Mouse (Mus musculus) limb, embryonic 14.5 days (tissue): Measurements from ENCODE around the gene Maml2. TPM values are rescaled to one million over a fixed set of nuclear protein-coding genes. Genes with fewer than 3 reads are reported as not detected.

Source experiments
- ATAC-seq: fragments of 200-750 bp; cut with Nextera tagmentation; 2 replicates; pipeline ENCODE4 v1.8.0; 2017; ENCODE audit warnings: low read depth, moderate number of reproducible peaks, moderate TSS enrichment; ENCODE audit not compliant: low FRiP score
- DNase-seq: peaks from one replicate; pipeline ENCODE4 v3.0.0-alpha.2; 2015; ENCODE audit warnings: low spot score
- H3K27ac ChIP-seq: fragments of 300-500 bp; sonication (generic); replicated peaks from 2 replicates; pipeline ENCODE4 v1.5.1; 2014; ENCODE audit warnings: low read depth, mild to moderate bottlenecking, low read length, moderate library complexity, mixed read lengths
- H3K27me3 ChIP-seq: fragments of 300-500 bp; sonication (generic); 2 replicates; pipeline ENCODE4 v1.6.1; 2014; ENCODE audit warnings: low read length, mixed read lengths; ENCODE audit not compliant: control insufficient read depth, insufficient read depth
- H3K36me3 ChIP-seq: fragments of 300-500 bp; sonication (generic); 2 replicates; pipeline ENCODE4 v1.6.1; 2014; ENCODE audit warnings: mild to moderate bottlenecking, low read length, moderate library complexity, mixed read lengths; ENCODE audit not compliant: control insufficient read depth, insufficient read depth
- H3K4me1 ChIP-seq: fragments of 300-500 bp; sonication (generic); 2 replicates; pipeline ENCODE4 v1.6.1; 2014; ENCODE audit warnings: antibody characterized with exemption, low read length, mixed read lengths; ENCODE audit not compliant: control insufficient read depth, insufficient read depth
- H3K4me2 ChIP-seq: fragments of 300-500 bp; sonication (generic); replicated peaks from 2 replicates; pipeline ENCODE4 v1.6.1; 2014; ENCODE audit warnings: low read depth, mild to moderate bottlenecking, low read length, moderate library complexity; ENCODE audit not compliant: severe bottlenecking
- H3K4me3 ChIP-seq: fragments of 300-500 bp; sonication (generic); replicated peaks from 2 replicates; pipeline ENCODE4 v1.5.1; 2014; ENCODE audit warnings: low read length
- H3K9ac ChIP-seq: fragments of 300-500 bp; sonication (generic); 2 replicates; pipeline ENCODE4 v1.6.1; 2014; ENCODE audit warnings: mild to moderate bottlenecking, low read depth, low read length, moderate library complexity; ENCODE audit not compliant: severe bottlenecking
- H3K9me3 ChIP-seq: fragments of 300-500 bp; sonication (generic); 2 replicates; pipeline ENCODE4 v1.6.1; 2016; ENCODE audit warnings: low read length; ENCODE audit not compliant: control insufficient read depth
- POLR2A ChIP-seq: fragments of 200-500 bp; IDR thresholded peaks from 2 replicates; pipeline ENCODE4 v1.8.0; 2012; ENCODE audit warnings: inconsistent platforms, mild to moderate bottlenecking, moderate library complexity, borderline replicate concordance; ENCODE audit not compliant: insufficient read depth, insufficient read length; ENCODE audit errors: extremely low read depth
- WGBS: fragments of 180-500 bp; shearing (Covaris S2); extraction: QIAGEN DNeasy Blood & Tissue Kit; methylation state at CpG from one replicate; pipeline ENCODE4 v1.1.7; 2014; 5-methylcytosine and 5-hydroxymethylcytosine counted together
- polyA plus RNA-seq, 2 experiments: library from polyadenylated mRNA; depleted of rRNA in 1 of 2; stranded (reverse) in 1 of 2; unstranded in 1 of 2; fragments of >200 nt; fragmentation: Nextera tagmentation in 1 of 2; extraction: Ambion mirVana in 1 of 2; gene quantifications; 2 replicates each; pipeline versions ENCODE4 v1.2.1 to v1.2.3; 2012 to 2014

The Maml2 gene
- polyA plus RNA-seq, 2 experiments = 9.9 to 10.7 TPM

GRCm38 (mm10) chr9:13623892-13624422 lies 326.2 kb downstream of the Maml2 start:
- H3K9ac ChIP-seq = no peak overlapping the region
- H3K4me1 ChIP-seq = no peaks in the 10 kb centered on the region
- no peak overlapping the region for H3K4me2 ChIP-seq
- H3K36me3 ChIP-seq = peaks cover 9% of the 10 kb centered on the region; the same call in 1 of the 2 replicates
- no peak for TF ChIP-seq POLR2A
- H3K9me3 ChIP-seq = no peaks in the 10 kb centered on the region
- 94% methylated on average over 3 of the region's 3 CpGs for WGBS
- H3K27ac ChIP-seq = no peak overlapping the region
- H3K27me3 ChIP-seq = no peaks in the 10 kb centered on the region
- no peak overlapping the region for H3K4me3 ChIP-seq
- DNase-seq (no peak), ATAC-seq (no peak)

- no peak overlapping the region for H3K4me2 ChIP-seq
- no peak for DNase-seq
- H3K4me3 ChIP-seq = no peak overlapping the region
- peaks cover 9% of the 10 kb centered on the region; the same call in 1 of the 2 replicates for H3K36me3 ChIP-seq
- no peak overlapping the region for H3K27ac ChIP-seq
- no peak for TF ChIP-seq POLR2A
- no peak for ATAC-seq
- 86% methylated on average over 1 of the region's 1 CpGs for WGBS
- H3K9ac ChIP-seq = no peak overlapping the region
- H3K27me3 ChIP-seq = no peaks in the 10 kb centered on the region
- no peaks in the 10 kb centered on the region for H3K4me1 ChIP-seq
- H3K9me3 ChIP-seq = no peaks in the 10 kb centered on the region
Measured at GRCm38 (mm10) chr9:13624780-13625179, 327.0 kb downstream of the Maml2 start.

- ATAC-seq = no peak
- peaks cover 9% of the 10 kb centered on the region; the same call in 1 of the 2 replicates for H3K36me3 ChIP-seq
- H3K9me3 ChIP-seq = no peaks in the 10 kb centered on the region
- TF ChIP-seq POLR2A = no peak
- H3K4me3 ChIP-seq = no peak overlapping the region
- DNase-seq = no peak
- no peak overlapping the region for H3K4me2 ChIP-seq
- no peaks in the 10 kb centered on the region for H3K4me1 ChIP-seq
- no peak overlapping the region for H3K27ac ChIP-seq
- H3K9ac ChIP-seq = no peak overlapping the region
- no peaks in the 10 kb centered on the region for H3K27me3 ChIP-seq
- WGBS = 95% methylated on average over 3 of the region's 3 CpGs
Measured at GRCm38 (mm10) chr9:13625215-13625614, 327.5 kb downstream of the Maml2 start.

GRCm38 (mm10) chr9:13626480-13626879 lies 328.7 kb downstream of the Maml2 start:
- Histone ChIP-seq H3K27me3 (no peaks in the 10 kb centered on the region), H3K9me3 (no peaks in the 10 kb centered on the region), H3K4me3 (no peak overlapping the region), H3K36me3 (no peaks in the 10 kb centered on the region), H3K4me1 (no peaks in the 10 kb centered on the region), H3K27ac (no peak overlapping the region), H3K4me2 (no peak overlapping the region), H3K9ac (no peak overlapping the region)
- DNase-seq = no peak
- no peak for TF ChIP-seq POLR2A
- no peak for ATAC-seq
- WGBS = 82% methylated on average over 3 of the region's 3 CpGs

- no peak for ATAC-seq
- WGBS = 64% methylated on average over 1 of the region's 1 CpGs
- 0 out of 2 replicates have a peak overlapping the region, but pooled peaks have one; percentile 0 for H3K27ac ChIP-seq
- H3K9ac ChIP-seq = no peak overlapping the region
- H3K4me2 ChIP-seq = no peak overlapping the region
- peak; percentile 46 for DNase-seq
- H3K27me3 ChIP-seq = no peaks in the 10 kb centered on the region
- peaks cover 14% of the 10 kb centered on the region for H3K4me1 ChIP-seq
- no peak for TF ChIP-seq POLR2A
- no peak overlapping the region for H3K4me3 ChIP-seq
- no peaks in the 10 kb centered on the region for H3K36me3 ChIP-seq
- H3K9me3 ChIP-seq = no peaks in the 10 kb centered on the region
Measured at GRCm38 (mm10) chr9:13633371-13633770, 335.6 kb downstream of the Maml2 start.
